Mouse (Mus musculus): ENCODE measurements at regions not wholly inside any gene's neighbourhood (a gene's known extent, or its start where the extent isn't known, plus 50 kb on each side); places are given as distances from the start of the nearest gene placed in this dataset.
"Not testable (repeated sequence)": the region's sequence is repeated elsewhere in the genome, so short reads cannot be mapped to it uniquely, and the experiment has no call there.

DNA sequence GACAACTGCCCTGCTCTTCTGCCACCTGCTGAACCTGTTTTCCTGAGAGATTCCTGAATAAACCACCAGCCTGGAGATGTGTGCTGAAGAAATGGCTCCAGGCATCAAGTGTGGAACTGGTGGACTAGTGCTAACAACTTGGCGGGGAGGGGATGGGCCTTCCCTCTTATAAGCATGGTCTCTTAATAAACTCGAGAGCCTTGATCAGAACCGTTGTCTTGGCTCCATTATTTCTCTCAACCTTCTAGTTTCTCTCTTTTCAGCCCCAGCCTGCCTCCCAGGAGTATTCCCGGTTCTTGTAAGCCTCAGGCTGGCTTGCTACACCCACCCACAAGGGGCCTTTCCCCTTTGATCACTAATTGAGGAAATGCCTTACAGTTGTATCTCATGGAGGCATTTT, 473.0 kb upstream of the Cntn5 start:
- 62% methylated on average over 4 of the region's 4 CpGs for WGBS

DNA sequence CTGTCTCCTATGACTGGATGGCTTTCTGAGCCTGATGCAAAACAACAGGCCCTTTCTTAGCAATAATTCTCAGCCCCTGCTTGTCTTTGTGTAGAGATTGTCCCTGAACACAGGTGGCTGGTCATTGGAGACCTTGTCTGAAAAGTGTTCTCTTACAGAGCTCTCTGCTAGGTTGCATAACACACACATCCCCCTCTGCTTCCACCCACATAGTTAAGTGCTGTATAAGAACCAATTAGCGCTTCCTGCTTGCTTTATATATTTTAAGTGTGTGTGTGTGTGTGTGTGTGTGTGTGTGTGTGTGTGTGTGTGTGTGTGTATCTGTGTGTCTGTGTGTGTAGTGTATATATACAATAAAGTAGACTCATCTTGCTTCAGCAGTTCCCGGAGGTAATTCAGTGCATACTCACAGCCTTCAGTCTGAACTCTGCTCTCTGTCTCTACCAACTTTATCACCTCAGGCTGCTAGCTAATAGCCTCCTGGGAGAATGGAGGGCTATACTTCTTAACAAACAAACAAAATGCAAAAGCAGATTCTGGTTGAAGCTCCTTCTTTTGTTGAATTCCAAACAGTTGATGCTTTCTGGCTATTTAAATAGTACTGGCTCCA, 468.8 kb upstream of the Cntn5 start:
- Histone ChIP-seq H3K4me1 (ENCODE audit: control insufficient read depth, insufficient read depth, low read length) (no peaks in the 10 kb centered on the region), H3K4me2 (no peak overlapping the region), H3K36me3 (ENCODE audit: control insufficient read depth, insufficient read depth, low read length) (no peaks in the 10 kb centered on the region), H3K27ac (ENCODE audit: low read depth, low read length) (no peak overlapping the region), H3K27me3 (ENCODE audit: control insufficient read depth, insufficient read depth, low read length) (no peaks in the 10 kb centered on the region), H3K9ac (ENCODE audit: low read length) (no peak overlapping the region), H3K9me3 (ENCODE audit: control insufficient read depth, low read length) (no peaks in the 10 kb centered on the region), H3K4me3 (ENCODE audit: low read depth, low read length) (no peak overlapping the region)
- ATAC-seq (ENCODE audit: low FRiP score) (no peak), DNase-seq (ENCODE audit: low spot score, missing footprints) (no peak)
- WGBS: 91% methylated on average over 2 of the region's 2 CpGs

More for the DNA sequence above, 473.0 kb upstream of the Cntn5 start:
- Histone ChIP-seq H3K4me1 (ENCODE audit: control insufficient read depth, insufficient read depth, low read length) (no peaks in the 10 kb centered on the region), H3K27ac (ENCODE audit: low read depth, low read length) (no peak overlapping the region), H3K9me3 (ENCODE audit: control insufficient read depth, low read length) (no peaks in the 10 kb centered on the region), H3K9ac (ENCODE audit: low read length) (no peak overlapping the region), H3K27me3 (ENCODE audit: control insufficient read depth, insufficient read depth, low read length) (no peaks in the 10 kb centered on the region), H3K36me3 (ENCODE audit: control insufficient read depth, insufficient read depth, low read length) (no peaks in the 10 kb centered on the region), H3K4me2 (no peak overlapping the region), H3K4me3 (ENCODE audit: low read depth, low read length) (no peak overlapping the region)
- no peak for ATAC-seq (ENCODE audit: low FRiP score)
- no peak for DNase-seq (ENCODE audit: low spot score, missing footprints)

DNA sequence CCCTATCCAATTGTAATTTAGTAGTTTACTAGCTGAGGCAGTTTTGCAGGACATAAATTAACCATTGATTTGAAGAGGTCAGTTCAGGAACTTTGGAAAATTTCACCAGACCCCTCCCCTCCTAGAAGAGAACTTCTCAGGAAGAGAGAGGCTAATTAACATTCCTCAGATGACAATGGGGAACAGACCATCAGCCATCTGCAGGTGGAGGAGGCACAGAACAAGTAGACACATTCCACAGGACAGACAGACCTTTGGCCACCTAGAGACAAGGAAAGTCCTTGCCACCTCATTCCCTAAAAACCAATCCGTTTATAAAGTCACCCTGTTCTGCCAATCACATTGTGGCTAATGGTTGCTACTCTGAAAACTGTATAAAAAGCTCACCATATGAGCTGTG, 463.5 kb upstream of the Cntn5 start:
- DNase-seq (ENCODE audit: low spot score, missing footprints): no peak
- Histone ChIP-seq H3K4me3 (ENCODE audit: low read depth, low read length) (no peak overlapping the region), H3K27ac (ENCODE audit: low read depth, low read length) (no peak overlapping the region), H3K9ac (ENCODE audit: low read length) (no peak overlapping the region), H3K4me2 (no peak overlapping the region), H3K27me3 (ENCODE audit: control insufficient read depth, insufficient read depth, low read length) (no peaks in the 10 kb centered on the region), H3K9me3 (ENCODE audit: control insufficient read depth, low read length) (no peaks in the 10 kb centered on the region), H3K36me3 (ENCODE audit: control insufficient read depth, insufficient read depth, low read length) (no peaks in the 10 kb centered on the region), H3K4me1 (ENCODE audit: control insufficient read depth, insufficient read depth, low read length) (no peaks in the 10 kb centered on the region)
- no peak for ATAC-seq (ENCODE audit: low FRiP score)
- 61% methylated on average over 1 of the region's 1 CpGs for WGBS

DNA sequence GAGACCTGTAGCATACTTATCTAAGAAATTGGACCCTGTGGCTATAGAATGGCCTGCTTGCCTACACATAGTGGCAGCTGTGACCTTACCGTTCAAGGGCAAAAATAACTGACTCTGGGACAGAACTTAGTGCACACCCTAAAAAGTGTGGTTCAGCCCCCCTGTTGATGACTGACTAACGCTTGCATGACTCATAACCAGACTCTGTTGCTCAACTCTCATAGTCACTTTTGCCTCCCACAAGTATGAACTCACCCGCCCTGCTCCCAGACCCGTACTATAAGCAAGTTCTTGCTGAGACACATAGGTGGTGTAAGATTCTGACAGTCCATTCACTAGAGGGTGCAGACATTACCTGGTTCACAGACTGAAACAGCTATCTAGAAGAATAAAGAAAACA, 424.3 kb upstream of the Cntn5 start:
- H3K4me1 ChIP-seq (ENCODE audit: control insufficient read depth, insufficient read depth, low read length): no peaks in the 10 kb centered on the region
- H3K36me3 ChIP-seq (ENCODE audit: control insufficient read depth, insufficient read depth, low read length): no peaks in the 10 kb centered on the region
- no peak overlapping the region for H3K4me2 ChIP-seq
- DNase-seq (ENCODE audit: low spot score, missing footprints): no peak
- no peak overlapping the region for H3K4me3 ChIP-seq (ENCODE audit: low read depth, low read length)
- no peak overlapping the region for H3K27ac ChIP-seq (ENCODE audit: low read depth, low read length)
- WGBS: 88% methylated on average over 4 of the region's 4 CpGs
- no peaks in the 10 kb centered on the region for H3K9me3 ChIP-seq (ENCODE audit: control insufficient read depth, low read length)
- no peaks in the 10 kb centered on the region for H3K27me3 ChIP-seq (ENCODE audit: control insufficient read depth, insufficient read depth, low read length)
- no peak for ATAC-seq (ENCODE audit: low FRiP score)
- no peak overlapping the region for H3K9ac ChIP-seq (ENCODE audit: low read length)

DNA sequence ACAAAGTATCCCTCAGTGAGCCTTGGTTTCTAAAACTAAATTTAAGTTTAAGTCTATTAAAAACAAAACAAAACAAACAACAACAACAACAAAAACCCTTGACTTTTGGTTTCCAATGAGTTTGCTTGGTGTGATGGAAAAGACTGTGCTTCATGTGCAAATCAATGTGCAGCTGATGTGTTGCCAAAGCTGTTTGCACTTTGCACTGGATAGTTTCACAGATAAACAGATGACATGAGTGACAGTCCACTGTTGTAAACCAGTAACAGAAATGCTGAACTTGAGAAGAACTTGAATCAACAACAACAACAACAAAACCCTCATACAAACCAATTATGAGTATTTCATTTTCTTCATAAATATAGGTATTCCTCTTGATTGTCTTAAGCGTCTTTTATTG, 412.6 kb upstream of the Cntn5 start:
- no peak overlapping the region for H3K4me2 ChIP-seq
- H3K9me3 ChIP-seq (ENCODE audit: control insufficient read depth, low read length): no peaks in the 10 kb centered on the region
- ATAC-seq (ENCODE audit: low FRiP score) (no peak), DNase-seq (ENCODE audit: low spot score, missing footprints) (no peak)
- H3K4me1 ChIP-seq (ENCODE audit: control insufficient read depth, insufficient read depth, low read length): no peaks in the 10 kb centered on the region
- no peaks in the 10 kb centered on the region for H3K27me3 ChIP-seq (ENCODE audit: control insufficient read depth, insufficient read depth, low read length)
- H3K27ac ChIP-seq (ENCODE audit: low read depth, low read length): no peak overlapping the region
- no peak overlapping the region for H3K4me3 ChIP-seq (ENCODE audit: low read depth, low read length)
- no peak overlapping the region for H3K9ac ChIP-seq (ENCODE audit: low read length)
- H3K36me3 ChIP-seq (ENCODE audit: control insufficient read depth, insufficient read depth, low read length): no peaks in the 10 kb centered on the region
- 88% methylated on average over 1 of the region's 1 CpGs for WGBS

DNA sequence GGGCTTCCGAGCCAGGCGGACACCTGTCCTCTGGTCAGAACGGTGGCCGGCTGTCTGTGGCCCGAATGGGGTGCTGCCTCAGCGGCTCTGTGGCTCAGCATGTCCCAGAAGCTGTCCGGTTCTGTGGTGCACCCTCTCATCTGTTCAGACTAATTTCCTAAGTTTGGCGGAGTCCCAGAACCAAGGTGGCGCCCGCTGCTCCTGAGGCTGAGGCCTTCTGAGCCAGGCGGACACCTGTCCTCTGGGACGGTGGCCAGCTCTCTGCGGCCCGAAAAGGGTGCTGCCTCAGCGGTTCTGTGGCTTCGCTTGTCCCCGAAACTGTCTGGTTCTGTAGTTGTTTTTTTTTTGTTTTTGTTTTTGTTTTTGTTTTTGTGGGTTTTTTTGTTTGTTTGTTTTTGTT, 392.5 kb upstream of the Cntn5 start:
- H3K27me3 ChIP-seq (ENCODE audit: control insufficient read depth, insufficient read depth, low read length); H3K27ac ChIP-seq (ENCODE audit: low read depth, low read length); H3K4me1 ChIP-seq (ENCODE audit: control insufficient read depth, insufficient read depth, low read length); H3K4me2 ChIP-seq; H3K4me3 ChIP-seq (ENCODE audit: low read depth, low read length); DNase-seq (ENCODE audit: low spot score, missing footprints); H3K36me3 ChIP-seq (ENCODE audit: control insufficient read depth, insufficient read depth, low read length); ATAC-seq (ENCODE audit: low FRiP score); H3K9ac ChIP-seq (ENCODE audit: low read length); H3K9me3 ChIP-seq (ENCODE audit: control insufficient read depth, low read length): not testable (repeated sequence)
- WGBS: 90% methylated on average over 17 of the region's 17 CpGs

DNA sequence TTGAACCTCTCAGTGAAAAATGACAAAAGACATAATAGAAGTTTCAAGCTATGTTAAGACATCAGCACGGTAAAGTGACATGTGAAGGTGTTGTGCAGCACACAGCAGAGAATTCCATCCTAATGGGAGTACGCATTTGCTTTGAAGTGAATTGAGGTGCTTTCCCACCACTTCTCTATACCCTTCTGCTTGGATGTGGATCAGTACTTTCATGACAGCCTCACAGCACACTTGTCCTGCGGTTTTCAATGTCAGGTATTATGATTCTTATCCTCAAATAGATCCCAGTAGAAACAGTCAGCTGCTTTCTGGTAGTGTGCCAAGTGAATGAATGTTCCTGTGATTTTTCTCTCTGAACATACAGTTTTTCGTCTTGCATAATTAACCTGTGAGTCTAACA, 380.6 kb upstream of the Cntn5 start:
- peak; percentile 53 for DNase-seq (ENCODE audit: low spot score, missing footprints)
- ATAC-seq (ENCODE audit: low FRiP score): no peak
- no peaks in the 10 kb centered on the region for H3K9me3 ChIP-seq (ENCODE audit: control insufficient read depth, low read length)
- WGBS: 84% methylated on average over 4 of the region's 4 CpGs
- H3K4me3 ChIP-seq (ENCODE audit: low read depth, low read length): no peak overlapping the region
- H3K36me3 ChIP-seq (ENCODE audit: control insufficient read depth, insufficient read depth, low read length): no peaks in the 10 kb centered on the region
- no peaks in the 10 kb centered on the region for H3K4me1 ChIP-seq (ENCODE audit: control insufficient read depth, insufficient read depth, low read length)
- H3K27me3 ChIP-seq (ENCODE audit: control insufficient read depth, insufficient read depth, low read length): no peaks in the 10 kb centered on the region
- H3K9ac ChIP-seq (ENCODE audit: low read length): no peak overlapping the region
- H3K27ac ChIP-seq (ENCODE audit: low read depth, low read length): no peak overlapping the region
- no peak overlapping the region for H3K4me2 ChIP-seq

DNA sequence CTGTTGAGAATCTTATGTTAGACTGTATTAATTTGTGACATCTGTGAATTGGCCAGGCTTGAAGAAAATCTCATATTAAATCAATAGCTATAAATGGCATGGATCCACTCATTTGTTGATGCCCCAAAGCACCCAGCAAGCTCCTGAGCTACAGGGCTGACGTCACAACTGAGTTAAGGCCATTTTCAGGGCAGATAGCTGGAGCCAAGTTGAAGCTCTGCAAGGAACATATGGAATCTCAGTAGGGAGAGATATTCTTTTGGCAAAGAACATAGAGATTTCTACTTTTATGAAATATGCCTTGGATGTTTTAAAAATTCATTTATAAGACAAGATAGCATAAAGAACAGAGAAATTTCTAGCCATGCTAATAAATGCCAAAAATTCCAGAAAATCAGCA, 380.0 kb upstream of the Cntn5 start:
- Histone ChIP-seq H3K4me2 (no peak overlapping the region), H3K9ac (ENCODE audit: low read length) (no peak overlapping the region), H3K4me1 (ENCODE audit: control insufficient read depth, insufficient read depth, low read length) (no peaks in the 10 kb centered on the region), H3K36me3 (ENCODE audit: control insufficient read depth, insufficient read depth, low read length) (no peaks in the 10 kb centered on the region), H3K27me3 (ENCODE audit: control insufficient read depth, insufficient read depth, low read length) (no peaks in the 10 kb centered on the region), H3K4me3 (ENCODE audit: low read depth, low read length) (no peak overlapping the region), H3K27ac (ENCODE audit: low read depth, low read length) (no peak overlapping the region), H3K9me3 (ENCODE audit: control insufficient read depth, low read length) (no peaks in the 10 kb centered on the region)
- 86% methylated on average over 1 of the region's 1 CpGs for WGBS
- ATAC-seq (ENCODE audit: low FRiP score) (no peak), DNase-seq (ENCODE audit: low spot score, missing footprints) (no peak)

DNA sequence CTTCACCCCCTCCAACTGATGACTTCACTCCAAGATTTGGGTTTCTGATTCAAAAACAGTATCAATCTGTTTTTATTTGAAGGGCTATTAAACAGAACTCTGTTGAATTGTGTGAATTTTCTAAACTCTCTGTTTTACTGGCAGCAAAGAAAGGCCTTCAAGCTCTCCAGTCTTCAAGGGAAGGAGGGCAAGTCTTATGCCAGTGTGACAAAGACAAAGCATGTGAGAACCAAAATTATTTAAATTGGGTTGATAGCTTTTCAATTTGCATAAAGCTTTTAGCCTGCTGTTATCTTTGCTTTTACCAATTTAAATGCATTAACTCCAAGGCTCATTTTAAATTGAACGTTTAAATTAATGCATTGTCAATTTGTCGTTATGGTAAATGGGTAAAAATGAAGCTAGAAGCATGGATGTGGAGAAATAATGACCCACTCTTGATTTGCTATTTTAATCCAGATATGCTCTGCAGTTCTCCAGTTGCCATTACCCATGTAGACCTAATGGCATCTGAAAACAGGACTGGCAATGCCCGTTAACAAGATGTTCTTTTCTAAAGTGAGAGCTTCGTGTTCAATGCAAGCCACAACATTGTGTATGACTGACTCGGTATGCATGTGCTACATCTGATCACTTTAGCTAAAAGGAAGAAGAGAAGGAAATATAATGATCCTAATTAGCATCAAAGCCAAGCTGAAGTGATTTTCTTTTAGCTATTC, 375.0 kb upstream of the Cntn5 start:
- Histone ChIP-seq H3K4me3 (ENCODE audit: low read depth, low read length) (no peak overlapping the region), H3K27me3 (ENCODE audit: control insufficient read depth, insufficient read depth, low read length) (no peaks in the 10 kb centered on the region), H3K9ac (ENCODE audit: low read length) (no peak overlapping the region), H3K4me1 (ENCODE audit: control insufficient read depth, insufficient read depth, low read length) (no peaks in the 10 kb centered on the region), H3K4me2 (no peak overlapping the region), H3K36me3 (ENCODE audit: control insufficient read depth, insufficient read depth, low read length) (no peaks in the 10 kb centered on the region), H3K27ac (ENCODE audit: low read depth, low read length) (no peak overlapping the region), H3K9me3 (ENCODE audit: control insufficient read depth, low read length) (no peaks in the 10 kb centered on the region; the same call in 1 of the 2 replicates)
- DNase-seq (ENCODE audit: low spot score, missing footprints): no peak
- 89% methylated on average over 5 of the region's 5 CpGs for WGBS
- ATAC-seq (ENCODE audit: low FRiP score): no peak

All from midbrain, embryonic 11.5 days (tissue).